Mouse (Mus musculus) limb, embryonic 11.5 days (tissue): ENCODE measurements around the gene Arid1a. TPM values are rescaled to one million over a fixed set of nuclear protein-coding genes. Genes with fewer than 3 reads are reported as not detected.

Source experiments
- ATAC-seq: fragments of 200-750 bp; cut with Nextera tagmentation; 2 replicates; pipeline ENCODE4 v1.8.0; 2017; ENCODE audit warnings: low read depth; ENCODE audit not compliant: insufficient number of reproducible peaks, low FRiP score, low TSS enrichment
- DNase-seq: peaks from one replicate; pipeline ENCODE4 v3.0.0-alpha.2; 2015; ENCODE audit warnings: low spot score
- H3K27ac ChIP-seq: fragments of 300-500 bp; sonication (generic); replicated peaks from 2 replicates; pipeline ENCODE4 v1.5.1; 2014; ENCODE audit warnings: low read depth, mild to moderate bottlenecking, low read length
- H3K27me3 ChIP-seq: fragments of 300-500 bp; sonication (generic); 2 replicates; pipeline ENCODE4 v1.6.1; 2014; ENCODE audit warnings: mild to moderate bottlenecking, low read length, mixed read lengths; ENCODE audit not compliant: control insufficient read depth, insufficient read depth
- H3K36me3 ChIP-seq: fragments of 300-500 bp; sonication (generic); 2 replicates; pipeline ENCODE4 v1.6.1; 2014; ENCODE audit warnings: mild to moderate bottlenecking, low read length, moderate library complexity, mixed read lengths; ENCODE audit not compliant: control insufficient read depth, insufficient read depth
- H3K4me1 ChIP-seq: fragments of 300-500 bp; sonication (generic); 2 replicates; pipeline ENCODE4 v1.6.1; 2014; ENCODE audit warnings: low read length, mixed read lengths; ENCODE audit not compliant: control insufficient read depth, insufficient read depth
- H3K4me2 ChIP-seq: fragments of 300-500 bp; sonication (generic); 2 replicates; pipeline ENCODE4 v1.6.1; 2014; ENCODE audit warnings: low read depth, mild to moderate bottlenecking, moderate library complexity; ENCODE audit not compliant: severe bottlenecking
- H3K4me3 ChIP-seq: fragments of 300-500 bp; sonication (generic); 2 replicates; pipeline ENCODE4 v1.5.1; 2014; ENCODE audit warnings: low read depth, low read length
- H3K9ac ChIP-seq: fragments of 300-500 bp; sonication (generic); 2 replicates; pipeline ENCODE4 v1.6.1; 2014; ENCODE audit warnings: mild to moderate bottlenecking, low read length
- H3K9me3 ChIP-seq: fragments of 300-500 bp; sonication (generic); 2 replicates; pipeline ENCODE4 v1.6.1; 2016; ENCODE audit warnings: low read length; ENCODE audit not compliant: control insufficient read depth
- WGBS: fragments of 180-500 bp; shearing (Covaris S2); extraction: QIAGEN DNeasy Blood & Tissue Kit; methylation state at CpG from one replicate; pipeline ENCODE4 v1.1.7; 2014; 5-methylcytosine and 5-hydroxymethylcytosine counted together
- polyA plus RNA-seq: library from polyadenylated mRNA; unstranded; fragments of >200 nt; fragmentation: Nextera tagmentation; extraction: Ambion mirVana; gene quantifications from 2 replicates; pipeline ENCODE4 v1.2.1, GENCODE M21; 2014

Arid1a gene
- polyA plus RNA-seq, 1 experiment from 2014 or later = 46.2 TPM

- Histone ChIP-seq H3K4me1 (no peaks in the 10 kb centered on the region), H3K9me3 (no peaks in the 10 kb centered on the region), H3K36me3 (peaks cover 71% of the 10 kb centered on the region), H3K4me2 (no peak overlapping the region), H3K9ac (no peak overlapping the region), H3K4me3 (no peak overlapping the region), H3K27ac (no peak overlapping the region), H3K27me3 (no peaks in the 10 kb centered on the region)
- ATAC-seq (no peak), DNase-seq (no peak)
- WGBS = 84% methylated on average over 7 of the region's 7 CpGs
Observed at GRCm38 (mm10) chr4:133688417-133689067, 68.0 kb downstream of the Arid1a start.

GRCm38 (mm10) chr4:133687126-133687525 lies 69.4 kb downstream of the Arid1a start:
- no peak for DNase-seq
- H3K36me3 ChIP-seq = peaks cover 65% of the 10 kb centered on the region
- no peaks in the 10 kb centered on the region for H3K9me3 ChIP-seq
- no peak overlapping the region for H3K27ac ChIP-seq
- no peak overlapping the region for H3K9ac ChIP-seq
- H3K27me3 ChIP-seq = no peaks in the 10 kb centered on the region
- H3K4me3 ChIP-seq = no peak overlapping the region
- H3K4me1 ChIP-seq = no peaks in the 10 kb centered on the region
- ATAC-seq = no peak
- no peak overlapping the region for H3K4me2 ChIP-seq
- 86% methylated on average over 5 of the region's 5 CpGs for WGBS

GRCm38 (mm10) chr4:133686512-133686911 lies 70.1 kb downstream of the Arid1a start:
- WGBS = 92% methylated on average over 11 of the region's 11 CpGs
- DNase-seq (no peak), ATAC-seq (no peak)
- H3K27ac ChIP-seq = no peak overlapping the region
- no peak overlapping the region for H3K4me3 ChIP-seq
- no peaks in the 10 kb centered on the region for H3K27me3 ChIP-seq
- H3K9me3 ChIP-seq = no peaks in the 10 kb centered on the region
- no peak overlapping the region for H3K9ac ChIP-seq
- H3K4me2 ChIP-seq = no peak overlapping the region
- H3K4me1 ChIP-seq = no peaks in the 10 kb centered on the region
- H3K36me3 ChIP-seq = peaks cover 61% of the 10 kb centered on the region

GRCm38 (mm10) chr4:133680206-133680786 lies 76.3 kb downstream of the Arid1a start:
- H3K4me3 ChIP-seq = no peak overlapping the region
- H3K27ac ChIP-seq = no peak overlapping the region
- no peaks in the 10 kb centered on the region for H3K27me3 ChIP-seq
- H3K9ac ChIP-seq = no peak overlapping the region
- WGBS = 92% methylated on average over 14 of the region's 14 CpGs
- ATAC-seq = no peak
- no peak for DNase-seq
- H3K36me3 ChIP-seq = peaks cover 33% of the 10 kb centered on the region
- H3K4me2 ChIP-seq = no peak overlapping the region
- H3K9me3 ChIP-seq = no peaks in the 10 kb centered on the region
- H3K4me1 ChIP-seq = peaks cover 10% of the 10 kb centered on the region

GRCm38 (mm10) chr4:133679629-133680028 lies 76.9 kb downstream of the Arid1a start:
- 90% methylated on average over 7 of the region's 7 CpGs for WGBS
- no peak overlapping the region for H3K27ac ChIP-seq
- H3K4me1 ChIP-seq = peaks cover 10% of the 10 kb centered on the region
- H3K36me3 ChIP-seq = peaks cover 26% of the 10 kb centered on the region
- no peaks in the 10 kb centered on the region for H3K9me3 ChIP-seq
- no peaks in the 10 kb centered on the region for H3K27me3 ChIP-seq
- H3K4me3 ChIP-seq = no peak overlapping the region
- DNase-seq (no peak), ATAC-seq (no peak)
- H3K9ac ChIP-seq = no peak overlapping the region
- H3K4me2 ChIP-seq = no peak overlapping the region

GRCm38 (mm10) chr4:133677266-133677665 lies 79.3 kb downstream of the Arid1a start:
- Histone ChIP-seq H3K4me1 (peaks cover 10% of the 10 kb centered on the region), H3K4me2 (no peak overlapping the region), H3K4me3 (no peak overlapping the region), H3K27ac (no peak overlapping the region; the same call in 1 of the 2 replicates), H3K36me3 (peaks cover 17% of the 10 kb centered on the region; the same call in 1 of the 2 replicates), H3K9ac (no peak overlapping the region), H3K27me3 (no peaks in the 10 kb centered on the region), H3K9me3 (no peaks in the 10 kb centered on the region)
- ATAC-seq = no peak
- DNase-seq = no peak
- WGBS = 78% methylated on average over 7 of the region's 7 CpGs

- peaks cover 12% of the 10 kb centered on the region; the same call in 1 of the 2 replicates for H3K36me3 ChIP-seq
- DNase-seq (no peak), ATAC-seq (no peak)
- peak overlapping the region; percentile 22; the same call in 1 of the 2 replicates for H3K4me2 ChIP-seq
- no peaks in the 10 kb centered on the region for H3K27me3 ChIP-seq
- H3K9ac ChIP-seq = no peak overlapping the region
- no peaks in the 10 kb centered on the region for H3K9me3 ChIP-seq
- H3K4me3 ChIP-seq = no peak overlapping the region
- WGBS = 46% methylated on average over 3 of the region's 3 CpGs
- peaks cover 10% of the 10 kb centered on the region for H3K4me1 ChIP-seq
- no peak overlapping the region for H3K27ac ChIP-seq
Observed at GRCm38 (mm10) chr4:133676189-133676588, 80.4 kb downstream of the Arid1a start.

- Histone ChIP-seq H3K27ac (no peak overlapping the region), H3K9me3 (no peaks in the 10 kb centered on the region), H3K9ac (no peak overlapping the region), H3K4me3 (no peak overlapping the region), H3K4me1 (peaks cover 10% of the 10 kb centered on the region), H3K4me2 (peak overlapping the region; percentile 22; the same call in 1 of the 2 replicates), H3K27me3 (no peaks in the 10 kb centered on the region), H3K36me3 (peaks cover 6% of the 10 kb centered on the region; the same call in 1 of the 2 replicates)
- ATAC-seq (no peak), DNase-seq (no peak)
- WGBS = 4% methylated on average over 5 of the region's 5 CpGs
Observed at GRCm38 (mm10) chr4:133675594-133676016, 81.0 kb downstream of the Arid1a start.
